Mouse (Mus musculus) adrenal gland, postnatal 4 days (tissue): ENCODE data around the gene Snx27. TPM values are rescaled to one million over a fixed set of nuclear protein-coding genes. Genes with fewer than 3 reads are reported as not detected.

Experiments
- DNase-seq, 2 experiments: peaks; one replicate each; pipeline ENCODE4 v3.0.0; 2021 to 2022; ENCODE audit warnings: low spot score in 2 of 2, mixed read lengths in 2 of 2
- long read RNA-seq, 2 experiments: library from polyadenylated mRNA; stranded (forward); transcript quantifications; one replicate each; pipeline ENCODE4 v2.0.0; 2021
- total RNA-seq, 2 experiments: library from RNA; stranded (reverse); gene quantifications; 2 replicates each; pipeline ENCODE4 v1.2.3; 2021

Snx27 gene
- 10 to 100 TPM; 39.0 to 40.4 TPM for total RNA-seq
- long read RNA-seq, experiment 1, full-length matches to known transcripts: 3 of 10 reads
- long read RNA-seq, experiment 1, partial matches to known transcripts: 1 of 10 reads
- long read RNA-seq, experiment 1, other reads (novel, unspliced or antisense): 6 of 10 reads
- long read RNA-seq, experiment 2, full-length matches to known transcripts: 25 of 29 reads
- long read RNA-seq, experiment 2, partial matches to known transcripts: 2 of 29 reads
- long read RNA-seq, experiment 2, other reads (novel, unspliced or antisense): 2 of 29 reads

DNA sequence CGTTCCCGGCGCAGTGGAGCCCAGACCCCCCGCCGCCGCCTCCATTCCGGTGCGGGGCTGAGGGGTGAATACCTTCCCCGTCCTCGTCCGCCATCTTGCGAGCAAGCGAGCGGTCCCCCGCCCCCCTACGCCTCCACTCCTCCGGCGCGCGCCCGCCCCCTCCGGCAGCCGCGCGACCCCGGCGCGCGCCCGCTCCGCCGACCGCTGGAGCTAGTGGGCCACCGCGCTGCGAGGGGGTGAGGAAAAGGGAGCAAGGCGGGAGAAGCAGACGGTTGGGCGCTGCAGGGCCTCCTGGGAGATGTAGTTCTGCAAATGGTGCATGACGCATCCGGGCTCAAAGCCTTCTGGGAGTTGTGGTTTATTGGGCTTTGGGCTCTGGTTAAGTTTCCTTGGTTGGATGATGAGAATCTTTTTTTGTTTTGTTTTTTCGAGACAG lies at the start of gene Snx27:
Gene Snx27 (minus strand): TSS at position 261 of the 436 bp plus-strand sequence.
- DNase-seq: peak; percentile 69 to 75

DNA sequence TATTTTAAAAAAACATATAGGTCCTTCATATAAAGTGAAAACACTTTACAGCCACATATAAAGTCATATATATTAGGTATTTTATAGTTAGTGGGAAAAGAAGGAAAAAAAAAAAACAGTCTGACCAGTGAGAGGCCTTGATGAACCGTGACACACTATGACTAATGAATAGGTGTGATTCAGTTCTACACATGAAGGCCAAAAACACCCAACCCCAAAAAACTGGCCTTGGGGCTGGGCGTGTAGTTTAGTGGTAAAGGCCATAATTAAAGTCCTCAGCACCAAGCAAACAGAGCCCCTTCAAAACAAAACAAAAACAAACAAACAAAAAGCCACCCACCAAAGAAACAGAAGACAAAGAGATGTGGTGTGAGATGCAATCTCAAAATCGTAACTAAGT lies 47.4 kb upstream of the Snx27 start:
- DNase-seq: no peak

DNA sequence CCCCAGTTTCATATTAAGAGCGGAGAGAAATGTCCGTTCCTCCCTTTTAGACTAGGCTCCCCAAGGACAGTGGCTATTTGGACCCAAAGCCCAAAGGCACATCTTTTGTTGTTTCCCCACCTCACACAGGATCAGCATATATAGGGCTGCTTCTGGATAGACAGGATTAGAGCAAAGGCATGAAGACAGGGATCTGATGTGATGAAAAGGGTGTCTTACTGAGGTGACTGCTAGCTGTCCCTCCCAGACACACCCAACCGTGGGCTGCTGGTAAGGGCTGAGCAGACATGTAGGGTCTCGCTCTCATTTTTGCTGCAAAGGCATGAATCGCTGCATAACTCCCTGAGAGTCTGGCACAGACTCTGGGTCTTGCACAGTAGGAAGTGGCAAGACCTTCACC lies 46.2 kb upstream of the Snx27 start:
- no peak for DNase-seq

DNA sequence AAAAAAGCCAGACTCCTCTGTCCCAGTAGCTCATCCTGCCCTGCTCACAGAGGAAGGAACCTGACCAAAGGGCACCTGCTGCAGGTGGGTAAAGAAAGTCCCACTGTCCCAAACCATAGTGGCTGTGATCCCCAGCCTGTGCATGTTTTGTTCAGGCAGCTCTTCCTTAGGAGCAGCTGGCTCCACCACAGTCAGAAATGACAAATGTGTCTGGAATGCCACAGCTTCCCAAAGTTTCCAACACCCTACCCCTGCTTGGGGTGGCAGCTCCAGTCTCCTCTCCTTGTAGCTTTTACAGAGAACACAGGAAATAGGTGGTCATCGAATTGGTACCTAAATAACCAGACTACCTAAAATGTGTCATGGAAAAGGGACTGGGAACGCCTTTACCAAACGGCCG lies 41.8 kb upstream of the Snx27 start:
- DNase-seq: no peak

DNA sequence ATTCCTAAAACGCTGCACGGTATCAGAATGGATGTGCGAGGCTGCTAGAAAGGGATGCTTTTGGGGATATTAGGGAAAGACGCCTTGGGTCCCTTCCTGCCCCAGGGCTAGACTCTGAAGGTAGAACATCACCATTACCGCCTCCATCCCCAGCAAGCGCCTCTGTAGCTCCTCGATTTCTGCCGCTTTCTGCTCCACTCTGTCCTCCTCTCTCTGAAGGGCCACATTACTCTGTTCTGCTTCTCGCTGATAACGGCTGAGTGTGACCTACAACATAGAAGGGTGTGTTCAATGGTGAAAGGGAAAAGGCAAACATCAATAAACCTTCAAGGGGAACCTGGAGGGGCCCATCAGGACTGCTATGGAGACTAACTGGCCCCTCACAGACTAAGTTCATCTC lies 40.0 kb upstream of the Snx27 start:
- no peak for DNase-seq

DNA sequence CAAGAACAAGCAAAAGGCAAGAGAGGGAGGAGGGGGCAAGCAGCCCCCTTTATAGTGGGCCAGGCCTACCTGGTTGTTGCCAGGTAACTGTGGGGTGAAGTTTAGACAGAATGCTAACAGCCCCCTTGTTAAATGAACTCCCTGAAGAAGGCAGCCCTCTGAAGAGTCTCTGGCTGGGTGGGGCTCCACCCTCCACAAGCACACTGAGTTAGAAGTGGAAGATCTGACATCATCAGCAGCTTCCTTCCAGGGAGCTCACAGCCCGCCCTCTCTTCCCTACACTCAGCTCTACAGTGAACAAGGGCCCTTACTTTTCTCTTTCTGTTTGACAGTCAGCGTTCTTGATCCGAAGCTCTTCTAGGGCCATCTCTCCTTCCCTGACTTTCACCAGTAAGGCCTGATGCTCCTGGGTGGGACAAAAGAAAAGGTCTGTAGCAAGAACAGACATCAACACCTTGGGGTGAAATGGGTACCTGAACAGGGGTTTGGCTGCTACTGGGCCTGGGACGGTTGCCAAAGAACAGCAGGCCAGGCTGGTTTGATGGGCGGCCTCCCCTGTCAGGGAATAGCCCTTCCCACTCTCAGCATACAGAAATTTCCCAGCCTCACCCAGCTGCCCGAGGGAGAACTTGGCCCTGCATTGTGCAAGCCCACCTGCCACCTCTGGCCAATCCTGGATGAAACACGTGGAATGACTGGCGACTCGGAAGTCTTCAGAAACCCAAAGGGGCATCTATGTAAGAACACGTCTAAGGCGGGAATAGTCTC lies 39.4 kb upstream of the Snx27 start:
- no peak for DNase-seq

DNA sequence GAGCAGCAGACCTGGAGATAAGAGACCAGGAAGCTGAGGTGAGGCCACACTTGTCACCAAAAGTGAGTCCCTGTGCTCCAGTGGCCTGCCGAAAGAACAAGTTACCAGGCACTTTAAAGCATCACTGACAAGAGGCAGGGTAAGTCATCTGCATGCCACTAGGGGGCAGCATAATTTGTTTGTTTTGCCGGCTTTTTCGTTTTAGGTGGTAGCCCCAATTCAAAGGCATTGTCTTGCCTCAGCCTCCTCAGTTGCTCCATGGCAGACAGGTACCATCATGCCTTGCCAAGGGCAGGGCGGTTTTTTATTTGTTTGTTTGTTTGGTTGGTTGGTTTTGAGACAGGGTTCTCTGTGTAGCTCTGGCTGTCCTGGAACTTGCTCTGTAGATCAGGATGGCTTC lies 34.2 kb upstream of the Snx27 start:
- DNase-seq: no peak

DNA sequence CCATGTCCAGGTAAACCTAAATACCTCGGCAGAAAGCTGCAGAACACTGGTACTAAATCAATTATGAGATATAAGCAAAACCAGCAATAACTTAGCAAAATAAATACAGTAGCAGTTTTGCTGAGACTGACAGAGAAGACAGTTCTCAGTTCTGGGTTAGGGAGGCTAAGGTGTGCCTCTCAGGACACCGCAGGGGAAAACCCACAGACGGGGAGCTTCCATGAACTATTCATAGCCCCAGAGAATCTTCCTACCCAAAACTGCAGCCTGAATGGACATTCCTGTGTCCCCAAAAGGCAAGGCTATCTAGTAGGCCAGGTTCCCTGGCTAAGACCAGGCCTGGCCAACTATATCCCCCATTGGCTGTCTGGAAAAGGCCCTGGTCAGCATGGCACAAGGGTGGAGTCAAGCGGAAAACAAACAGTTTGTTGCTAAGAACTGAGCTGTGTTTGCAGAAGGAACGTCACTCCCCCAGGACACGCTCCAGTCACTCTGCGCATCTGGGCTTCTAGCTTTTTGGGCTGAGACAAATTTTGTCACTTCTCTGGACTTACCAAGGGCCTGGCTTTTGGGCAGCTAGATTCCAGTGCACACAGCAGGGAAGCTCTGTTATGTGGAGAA lies 30.9 kb upstream of the Snx27 start:
- no peak for DNase-seq

DNA sequence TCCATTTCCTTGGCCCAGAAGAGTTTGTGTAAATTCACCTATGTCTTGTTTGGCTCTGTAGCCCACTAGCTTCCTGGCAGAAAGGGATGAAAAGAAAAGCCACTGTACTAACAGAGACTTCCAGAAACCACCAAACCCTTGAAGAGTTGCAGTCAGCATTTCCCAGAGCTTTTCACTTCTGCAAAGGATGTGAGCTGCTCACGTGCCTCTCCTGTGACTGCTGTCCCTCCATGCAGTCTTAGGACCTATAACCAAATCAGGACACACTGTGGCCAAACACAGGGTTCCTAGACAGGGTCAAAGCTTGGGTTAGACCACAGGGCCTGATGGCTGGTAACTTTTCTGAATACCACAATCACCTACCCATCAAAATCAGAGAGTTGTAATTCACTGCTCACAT lies 29.8 kb upstream of the Snx27 start:
- DNase-seq: no peak

DNA sequence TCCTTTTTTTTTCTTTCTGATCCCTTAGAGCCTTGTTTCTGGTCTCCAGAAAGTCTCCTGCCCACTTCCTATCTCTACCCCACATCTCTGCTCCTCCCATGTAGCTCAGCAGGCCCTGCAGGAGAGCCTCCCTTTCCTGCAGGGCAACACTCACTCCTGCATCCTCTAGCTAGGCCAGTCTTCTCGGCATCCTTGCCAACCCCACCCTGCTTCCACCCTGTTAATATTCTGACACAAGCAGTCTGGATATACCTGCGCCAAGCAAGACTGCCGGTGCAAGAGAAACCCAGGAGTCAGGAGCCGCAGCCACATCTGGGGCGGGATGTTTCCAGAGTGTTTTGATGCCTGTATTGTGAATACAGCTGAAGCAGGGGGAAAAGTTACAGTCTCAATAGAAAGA lies 29.3 kb upstream of the Snx27 start:
- no peak for DNase-seq

DNA sequence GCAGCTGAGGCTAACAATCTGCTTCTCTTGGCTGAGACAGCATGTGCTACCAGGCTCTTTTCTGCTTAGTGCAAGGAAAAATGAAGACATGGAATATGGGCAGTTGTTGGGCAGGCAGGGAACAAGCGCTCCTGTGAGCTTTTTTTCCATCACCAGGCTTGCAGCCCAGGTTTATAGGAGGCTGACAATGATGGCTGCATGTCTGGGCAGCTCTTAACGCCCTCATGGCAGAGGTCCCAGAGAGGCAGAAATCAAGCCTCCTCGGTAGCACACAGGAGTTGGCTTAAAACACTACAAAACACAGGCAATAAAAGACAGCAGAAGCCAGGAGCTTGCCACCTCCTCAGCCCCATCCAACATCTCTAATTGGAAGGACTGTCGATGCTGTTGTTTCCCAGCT lies 28.8 kb upstream of the Snx27 start:
- no peak for DNase-seq

DNA sequence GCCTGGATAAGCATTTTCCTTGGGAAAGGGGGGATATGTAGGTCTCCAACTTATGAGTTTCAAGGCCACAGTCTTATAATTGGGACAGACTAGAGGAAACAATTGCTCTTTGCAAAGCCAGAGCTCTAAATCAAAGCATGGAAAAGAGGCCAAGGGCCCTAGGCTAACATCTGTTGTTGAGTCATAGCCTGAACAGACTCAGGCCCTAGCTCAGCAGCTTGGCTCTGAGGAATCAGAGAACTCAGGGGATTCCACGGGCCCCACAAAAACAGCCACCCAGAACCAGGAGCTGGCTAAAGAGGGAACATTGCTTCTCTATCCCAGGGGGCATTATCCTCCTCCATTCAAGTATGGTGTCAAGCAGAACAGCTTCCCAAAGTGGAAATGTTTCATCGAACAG lies 28.1 kb upstream of the Snx27 start:
- DNase-seq: no peak

DNA sequence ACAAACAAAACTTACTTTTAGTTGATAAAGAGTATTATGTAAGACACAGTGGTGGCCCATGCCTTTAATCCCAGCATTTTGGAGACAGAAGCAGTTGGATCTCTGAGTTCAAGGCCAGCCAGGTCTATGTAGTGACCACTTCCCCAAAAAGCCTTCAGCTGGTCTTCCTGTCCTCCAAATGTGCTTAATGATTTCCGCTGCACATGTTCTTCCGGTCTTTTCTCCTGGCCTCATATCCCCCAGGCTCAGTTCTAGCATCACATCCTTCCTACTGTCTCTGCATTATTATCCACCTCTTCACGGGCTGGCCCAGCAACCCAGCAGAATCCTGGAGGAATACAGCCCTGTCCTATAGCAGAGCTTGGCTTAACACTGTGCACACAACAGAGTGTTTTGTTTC lies 27.1 kb upstream of the Snx27 start:
- no peak for DNase-seq

DNA sequence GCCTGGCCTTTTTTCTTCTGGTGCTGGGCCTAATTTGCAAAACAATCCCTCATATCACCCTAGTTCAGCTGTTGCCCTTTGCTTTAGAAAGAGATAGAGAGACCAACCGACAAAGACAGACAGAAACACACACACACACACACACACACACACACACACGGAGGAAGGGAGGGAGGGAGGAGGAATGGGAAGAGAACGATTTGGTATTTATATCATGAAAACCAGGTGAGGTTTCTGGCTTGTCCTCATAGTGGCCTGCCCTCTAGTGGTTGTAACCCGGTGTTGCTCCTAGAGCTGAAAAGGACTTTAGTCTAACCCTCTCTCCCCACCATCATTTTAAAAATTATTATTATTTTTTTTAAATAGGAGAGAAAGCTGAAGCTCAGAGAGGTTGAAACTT lies 19.4 kb upstream of the Snx27 start:
- DNase-seq: no peak

DNA sequence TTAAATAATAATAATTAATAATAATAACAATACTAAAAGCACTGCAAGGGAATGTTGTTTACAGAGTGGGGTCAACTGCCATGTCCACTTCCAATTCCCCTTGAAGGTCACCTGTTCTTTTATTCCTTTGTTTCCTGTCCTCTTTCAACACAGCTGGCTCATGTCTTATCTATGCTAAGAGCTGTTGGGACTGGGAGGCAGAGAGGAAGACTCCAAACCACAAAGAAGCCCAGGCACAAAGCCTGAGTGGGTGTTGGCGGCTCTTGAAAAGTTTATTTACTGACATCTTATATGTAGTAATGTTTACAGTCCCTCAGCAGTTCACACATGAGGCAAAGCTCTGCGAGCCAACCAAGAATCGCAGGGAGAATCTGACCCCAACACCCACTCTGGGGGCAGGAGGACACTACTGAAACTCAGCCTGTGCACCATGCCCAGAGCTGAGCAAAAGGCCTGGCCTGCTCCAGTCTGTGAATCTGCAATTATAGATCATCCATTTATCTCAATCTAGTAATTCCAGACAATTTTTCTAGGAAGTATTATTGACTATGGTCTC lies 14.8 kb upstream of the Snx27 start:
- DNase-seq: no peak

DNA sequence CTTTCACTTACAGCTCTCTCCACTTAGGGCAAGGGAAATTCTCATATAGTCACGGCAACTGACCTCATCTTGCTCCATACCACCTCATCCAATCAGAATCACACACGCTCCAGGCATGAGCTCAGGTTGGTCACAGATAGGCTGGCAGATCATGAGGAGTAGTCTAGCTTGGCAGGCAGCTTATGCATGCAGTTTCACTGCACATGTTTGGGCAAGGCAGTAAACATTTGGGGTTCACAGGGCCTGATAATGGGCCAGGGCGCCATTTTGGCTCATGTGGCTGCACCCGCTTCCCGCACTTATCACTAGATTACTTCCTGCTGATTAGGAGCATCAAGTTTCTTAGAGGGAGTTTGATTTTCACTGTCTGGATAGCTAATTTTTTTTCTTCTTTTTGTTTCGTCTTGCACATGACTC lies 13.4 kb upstream of the Snx27 start:
- DNase-seq: no peak

DNA sequence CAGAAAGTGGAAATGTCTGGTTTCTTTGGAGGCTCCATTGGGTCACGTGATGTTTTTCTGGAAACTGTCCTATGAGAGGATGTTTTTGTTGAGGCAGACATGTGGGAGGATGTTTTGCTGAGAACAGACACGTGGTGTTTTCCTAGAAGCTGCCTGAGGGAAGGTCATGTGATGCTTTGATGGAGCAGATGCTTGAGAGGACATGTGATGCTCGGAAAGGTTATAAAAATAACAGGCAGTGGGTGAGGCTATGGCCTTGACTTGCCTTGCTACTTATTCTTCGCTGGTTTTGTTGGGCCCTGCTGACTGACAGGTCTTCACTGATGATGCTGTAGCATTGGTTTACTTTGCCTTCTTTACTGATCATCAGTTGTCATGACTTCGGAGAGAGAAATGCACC lies 8.6 kb upstream of the Snx27 start:
- no peak for DNase-seq

DNA sequence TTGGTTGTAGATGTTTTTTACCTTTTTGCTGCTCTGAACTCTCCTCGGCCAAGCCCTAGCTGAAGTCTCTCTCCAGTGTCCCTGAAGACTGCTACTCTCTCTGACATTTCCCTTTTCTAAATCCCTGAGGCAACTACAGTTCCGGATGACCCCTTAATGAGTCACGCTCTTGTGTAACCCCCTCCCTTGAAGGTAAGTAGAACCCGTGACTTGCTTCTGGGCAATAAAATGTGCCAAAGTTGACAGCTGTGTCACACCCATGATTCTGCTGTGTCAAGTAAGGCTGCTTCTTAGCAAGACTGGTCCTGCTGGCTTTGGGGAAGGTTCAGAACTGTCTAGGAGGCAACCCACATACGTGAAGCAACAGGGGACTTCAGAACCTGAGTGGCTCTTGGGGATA lies 5.4 kb upstream of the Snx27 start:
- DNase-seq: no peak

DNA sequence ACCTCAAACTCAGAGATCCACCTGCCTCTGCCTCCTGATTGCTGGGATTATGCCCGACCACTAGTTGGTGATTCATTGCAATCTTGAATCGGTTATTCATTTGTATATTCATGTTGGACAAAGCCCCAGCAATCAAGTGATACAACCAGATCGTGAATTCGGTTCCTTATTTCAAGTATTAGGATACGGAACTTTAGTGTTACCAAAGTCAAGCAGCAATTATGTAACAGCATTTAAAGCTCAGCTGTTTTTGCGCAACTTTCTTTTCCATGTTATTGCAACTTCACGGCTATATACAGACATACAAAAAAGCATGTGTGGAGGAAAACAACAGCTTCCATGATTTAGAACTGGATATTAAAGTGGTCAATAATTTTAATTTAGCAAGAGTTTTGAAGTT lies 428 bp upstream of the Snx27 start:
- DNase-seq: no peak

DNA sequence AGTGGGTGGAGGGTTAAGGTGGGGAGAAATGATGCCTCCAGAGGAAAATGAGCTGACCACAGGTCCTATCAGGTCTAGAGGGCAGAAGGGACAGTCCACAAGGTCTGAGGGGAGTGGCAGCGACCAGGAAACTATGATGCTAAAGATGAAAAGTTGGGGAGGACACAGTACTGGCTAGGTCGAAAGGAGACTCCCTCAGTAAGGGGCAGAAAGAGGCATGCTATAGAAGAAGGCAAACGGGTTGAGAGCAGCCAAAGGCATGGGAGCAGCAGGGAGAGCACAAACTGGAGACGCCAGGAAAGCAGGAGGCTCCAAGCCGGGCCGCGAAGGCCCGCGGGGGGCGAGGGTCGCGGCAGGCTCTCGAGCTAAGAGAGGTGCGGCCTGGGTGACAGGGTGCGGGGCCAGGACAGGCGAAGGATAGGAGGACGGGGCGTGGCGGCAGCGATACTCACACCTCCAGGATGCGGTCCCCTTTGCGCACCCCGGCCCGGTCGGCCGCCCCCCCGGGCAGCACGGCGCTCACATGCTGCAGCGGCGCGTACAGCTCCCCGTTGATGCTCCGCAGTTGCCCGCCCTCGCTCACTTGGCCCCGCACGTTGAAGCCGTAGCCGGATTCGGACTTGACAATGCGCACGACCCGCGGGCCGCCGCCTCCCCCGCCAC lies 592 bp downstream of the Snx27 start:
- DNase-seq: no peak

DNA sequence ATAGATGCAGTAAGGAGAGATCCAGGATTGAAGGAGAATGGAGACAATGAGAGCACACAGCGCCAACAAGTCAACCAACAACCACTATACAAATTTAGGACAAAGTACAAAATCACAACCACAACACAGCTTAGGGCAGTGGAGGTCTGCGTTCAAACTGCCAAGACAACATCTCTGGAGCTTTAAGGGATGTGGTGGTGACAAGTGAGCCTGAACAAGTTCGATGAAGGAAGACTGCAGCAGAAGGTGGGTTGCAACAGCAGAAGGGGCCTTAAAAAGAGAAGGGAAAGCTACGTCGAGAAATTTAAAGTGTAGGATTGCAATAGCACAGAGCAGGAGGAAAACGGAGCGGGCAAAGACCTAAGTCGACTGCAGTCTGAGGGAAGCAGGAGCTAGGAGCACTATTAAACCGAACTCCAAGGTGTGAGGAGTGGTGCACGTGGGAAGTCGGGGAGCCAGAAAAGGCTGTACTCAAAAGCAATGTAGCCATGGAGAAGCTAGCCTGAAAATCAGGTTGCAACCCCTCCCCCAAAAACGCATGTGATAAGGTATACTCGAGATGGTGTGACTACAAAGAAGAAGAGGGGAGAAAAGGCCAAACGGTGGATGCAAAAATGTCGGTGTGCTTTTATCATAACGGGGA lies 1.3 kb downstream of the Snx27 start:
- DNase-seq: no peak
